Mouse (Mus musculus) intestine, embryonic 15.5 days (tissue): ENCODE measurements at regions not wholly inside any gene's neighbourhood (a gene's known extent, or its start where the extent isn't known, plus 50 kb on each side); places are given as distances from the start of the nearest gene placed in this dataset.

ENCODE experiments used
- ATAC-seq: fragments of 200-750 bp; cut with Nextera tagmentation; 2 replicates; pipeline ENCODE4 v1.8.0; 2017; ENCODE audit warnings: moderate TSS enrichment, moderate library complexity
- H3K27ac ChIP-seq: fragments of 300-500 bp; sonication (generic); 2 replicates; pipeline ENCODE4 v1.5.1; 2015; ENCODE audit warnings: mild to moderate bottlenecking, inconsistent platforms
- H3K27me3 ChIP-seq: fragments of 300-500 bp; sonication (generic); replicated peaks from 2 replicates; pipeline ENCODE4 v1.6.1; 2015; ENCODE audit warnings: inconsistent platforms
- H3K36me3 ChIP-seq: fragments of 300-500 bp; sonication (generic); 2 replicates; pipeline ENCODE4 v1.6.1; 2015; ENCODE audit warnings: inconsistent platforms
- H3K4me1 ChIP-seq: fragments of 300-500 bp; sonication (generic); replicated peaks from 2 replicates; pipeline ENCODE4 v1.6.1; 2015; ENCODE audit warnings: inconsistent platforms
- H3K4me2 ChIP-seq: fragments of 300-500 bp; sonication (generic); replicated peaks from 2 replicates; pipeline ENCODE4 v1.6.1; 2015; ENCODE audit warnings: mild to moderate bottlenecking, inconsistent platforms
- H3K4me3 ChIP-seq: fragments of 300-500 bp; sonication (generic); replicated peaks from 2 replicates; pipeline ENCODE4 v1.5.1; 2015; ENCODE audit warnings: inconsistent platforms
- H3K9ac ChIP-seq: fragments of 300-500 bp; sonication (generic); 2 replicates; pipeline ENCODE4 v1.6.1; 2015; ENCODE audit warnings: inconsistent platforms
- H3K9me3 ChIP-seq: fragments of 300-500 bp; sonication (generic); 2 replicates; pipeline ENCODE4 v1.6.1; 2016; ENCODE audit warnings: inconsistent platforms
- WGBS: fragments of 180-500 bp; shearing (Covaris S2); methylation state at CpG from one replicate; pipeline ENCODE4 v1.1.7; 2015; 5-methylcytosine and 5-hydroxymethylcytosine counted together

GRCm38 (mm10) chr14:62037917-62038316, 254.5 kb upstream of the Rnaseh2b start:
- Histone ChIP-seq H3K4me3 (no peak overlapping the region), H3K27me3 (no peaks in the 10 kb centered on the region)

GRCm38 (mm10) chr14:62042305-62043116, 249.9 kb upstream of the Rnaseh2b start:
- no peak overlapping the region for H3K4me2 ChIP-seq
- no peaks in the 10 kb centered on the region for H3K4me1 ChIP-seq
- H3K9me3 ChIP-seq = no peaks in the 10 kb centered on the region
- ATAC-seq = no peak
- WGBS = 67% methylated on average over 11 of the region's 11 CpGs
- no peak overlapping the region for H3K4me3 ChIP-seq
- H3K27ac ChIP-seq = no peak overlapping the region
- H3K27me3 ChIP-seq = no peaks in the 10 kb centered on the region
- H3K9ac ChIP-seq = no peak overlapping the region
- no peaks in the 10 kb centered on the region for H3K36me3 ChIP-seq

More at GRCm38 (mm10) chr14:62037917-62038316, 254.5 kb upstream of the Rnaseh2b start:
- WGBS = 88% methylated on average over 5 of the region's 5 CpGs
- H3K4me1 ChIP-seq = no peaks in the 10 kb centered on the region
- H3K9ac ChIP-seq = no peak overlapping the region
- H3K27ac ChIP-seq = no peak overlapping the region
- H3K36me3 ChIP-seq = no peaks in the 10 kb centered on the region
- no peak for ATAC-seq
- H3K4me2 ChIP-seq = no peak overlapping the region
- H3K9me3 ChIP-seq = no peaks in the 10 kb centered on the region

GRCm38 (mm10) chr14:62043117-62043422, 249.3 kb upstream of the Rnaseh2b start:
- H3K27me3 ChIP-seq = no peaks in the 10 kb centered on the region
- no peak for ATAC-seq
- no peak overlapping the region for H3K4me3 ChIP-seq
- WGBS = 95% methylated on average over 4 of the region's 4 CpGs
- H3K9me3 ChIP-seq = no peaks in the 10 kb centered on the region
- no peak overlapping the region for H3K4me2 ChIP-seq
- H3K9ac ChIP-seq = no peak overlapping the region
- no peak overlapping the region for H3K27ac ChIP-seq
- H3K4me1 ChIP-seq = no peaks in the 10 kb centered on the region
- no peaks in the 10 kb centered on the region for H3K36me3 ChIP-seq

- no peak for ATAC-seq
- Histone ChIP-seq H3K9ac (no peak overlapping the region), H3K27ac (no peak overlapping the region), H3K4me3 (no peak overlapping the region), H3K36me3 (no peaks in the 10 kb centered on the region), H3K27me3 (no peaks in the 10 kb centered on the region), H3K4me2 (no peak overlapping the region), H3K4me1 (no peaks in the 10 kb centered on the region), H3K9me3 (no peaks in the 10 kb centered on the region)
- 89% methylated on average over 6 of the region's 6 CpGs for WGBS
Measured at GRCm38 (mm10) chr14:62050941-62051340, 241.4 kb upstream of the Rnaseh2b start.

- H3K27me3 ChIP-seq = no peaks in the 10 kb centered on the region
- whole genome bisulfite sequencing = 24% methylated on average over 1 of the region's 1 CpGs
- no peak for ATAC-seq
- H3K4me3 ChIP-seq = no peak overlapping the region
- H3K4me2 ChIP-seq = no peak overlapping the region
- H3K27ac ChIP-seq = no peak overlapping the region
- H3K4me1 ChIP-seq = no peaks in the 10 kb centered on the region
- H3K9ac ChIP-seq = no peak overlapping the region
- H3K36me3 ChIP-seq = no peaks in the 10 kb centered on the region
- no peaks in the 10 kb centered on the region for H3K9me3 ChIP-seq
Measured at GRCm38 (mm10) chr14:62051923-62052322, 240.5 kb upstream of the Rnaseh2b start.

- Histone ChIP-seq H3K9me3 (no peaks in the 10 kb centered on the region), H3K4me2 (no peak overlapping the region), H3K4me3 (no peak overlapping the region), H3K36me3 (no peaks in the 10 kb centered on the region), H3K27ac (no peak overlapping the region), H3K9ac (no peak overlapping the region), H3K27me3 (no peaks in the 10 kb centered on the region), H3K4me1 (no peaks in the 10 kb centered on the region)
- 72% methylated on average over 6 of the region's 6 CpGs for WGBS
- no peak for ATAC-seq
Measured at GRCm38 (mm10) chr14:62053004-62053403, 239.4 kb upstream of the Rnaseh2b start.

- Histone ChIP-seq H3K36me3 (no peaks in the 10 kb centered on the region), H3K9me3 (no peaks in the 10 kb centered on the region), H3K27me3 (no peaks in the 10 kb centered on the region), H3K4me1 (no peaks in the 10 kb centered on the region), H3K9ac (no peak overlapping the region), H3K27ac (no peak overlapping the region), H3K4me3 (no peak overlapping the region), H3K4me2 (no peak overlapping the region)
- WGBS = 81% methylated on average over 4 of the region's 4 CpGs
- no peak for ATAC-seq
Measured at GRCm38 (mm10) chr14:62057096-62057495, 235.3 kb upstream of the Rnaseh2b start.

GRCm38 (mm10) chr14:62058100-62058499, 234.3 kb upstream of the Rnaseh2b start:
- WGBS = 93% methylated on average over 1 of the region's 1 CpGs
- Histone ChIP-seq H3K27ac (no peak overlapping the region), H3K4me3 (no peak overlapping the region), H3K9me3 (no peaks in the 10 kb centered on the region), H3K4me2 (no peak overlapping the region), H3K9ac (no peak overlapping the region), H3K27me3 (no peaks in the 10 kb centered on the region), H3K36me3 (no peaks in the 10 kb centered on the region), H3K4me1 (no peaks in the 10 kb centered on the region)
- no peak for ATAC-seq

- no peaks in the 10 kb centered on the region for H3K9me3 ChIP-seq
- no peak overlapping the region for H3K4me2 ChIP-seq
- no peak for ATAC-seq
- no peak overlapping the region for H3K27ac ChIP-seq
- H3K4me1 ChIP-seq = no peaks in the 10 kb centered on the region
- no peaks in the 10 kb centered on the region for H3K36me3 ChIP-seq
- no peak overlapping the region for H3K9ac ChIP-seq
- 90% methylated on average over 6 of the region's 6 CpGs for WGBS
- H3K4me3 ChIP-seq = no peak overlapping the region
- H3K27me3 ChIP-seq = no peaks in the 10 kb centered on the region
Measured at GRCm38 (mm10) chr14:62071140-62071539, 221.2 kb upstream of the Rnaseh2b start.

- no peak overlapping the region for H3K27ac ChIP-seq
- H3K36me3 ChIP-seq = no peaks in the 10 kb centered on the region
- no peak overlapping the region for H3K9ac ChIP-seq
- no peak overlapping the region for H3K4me2 ChIP-seq
- WGBS = 47% methylated on average over 2 of the region's 2 CpGs
- no peak for ATAC-seq
- no peaks in the 10 kb centered on the region for H3K27me3 ChIP-seq
- no peak overlapping the region for H3K4me3 ChIP-seq
- no peaks in the 10 kb centered on the region for H3K4me1 ChIP-seq
- no peaks in the 10 kb centered on the region for H3K9me3 ChIP-seq
Measured at GRCm38 (mm10) chr14:62084047-62084446, 208.3 kb upstream of the Rnaseh2b start.

GRCm38 (mm10) chr14:62088174-62088573, 204.2 kb upstream of the Rnaseh2b start:
- Histone ChIP-seq H3K27me3 (no peaks in the 10 kb centered on the region), H3K4me3 (no peak overlapping the region), H3K9ac (no peak overlapping the region), H3K36me3 (no peaks in the 10 kb centered on the region), H3K4me1 (no peaks in the 10 kb centered on the region), H3K4me2 (no peak overlapping the region), H3K9me3 (no peaks in the 10 kb centered on the region), H3K27ac (no peak overlapping the region)
- ATAC-seq = no peak
- WGBS = 55% methylated on average over 3 of the region's 3 CpGs

- H3K36me3 ChIP-seq = no peaks in the 10 kb centered on the region
- no peak for ATAC-seq
- no peak overlapping the region for H3K27ac ChIP-seq
- H3K4me1 ChIP-seq = no peaks in the 10 kb centered on the region
- no peak overlapping the region for H3K9ac ChIP-seq
- H3K4me3 ChIP-seq = no peak overlapping the region
- H3K27me3 ChIP-seq = no peaks in the 10 kb centered on the region
- no peak overlapping the region for H3K4me2 ChIP-seq
- H3K9me3 ChIP-seq = no peaks in the 10 kb centered on the region
- 58% methylated on average over 3 of the region's 3 CpGs for WGBS
Measured at GRCm38 (mm10) chr14:62117532-62117931, 174.9 kb upstream of the Rnaseh2b start.

- no peak for ATAC-seq
- H3K27me3 ChIP-seq = no peaks in the 10 kb centered on the region
- H3K36me3 ChIP-seq = no peaks in the 10 kb centered on the region
- no peak overlapping the region for H3K27ac ChIP-seq
- H3K4me2 ChIP-seq = no peak overlapping the region
- no peaks in the 10 kb centered on the region for H3K9me3 ChIP-seq
- no peak overlapping the region for H3K9ac ChIP-seq
- no peak overlapping the region for H3K4me3 ChIP-seq
- no peaks in the 10 kb centered on the region for H3K4me1 ChIP-seq
- WGBS = 32% methylated on average over 2 of the region's 2 CpGs
Measured at GRCm38 (mm10) chr14:62118542-62118953, 173.8 kb upstream of the Rnaseh2b start.
